Mouse (Mus musculus): ENCODE data around the gene Mad1l1.

Mad1l1 gene

DNA sequence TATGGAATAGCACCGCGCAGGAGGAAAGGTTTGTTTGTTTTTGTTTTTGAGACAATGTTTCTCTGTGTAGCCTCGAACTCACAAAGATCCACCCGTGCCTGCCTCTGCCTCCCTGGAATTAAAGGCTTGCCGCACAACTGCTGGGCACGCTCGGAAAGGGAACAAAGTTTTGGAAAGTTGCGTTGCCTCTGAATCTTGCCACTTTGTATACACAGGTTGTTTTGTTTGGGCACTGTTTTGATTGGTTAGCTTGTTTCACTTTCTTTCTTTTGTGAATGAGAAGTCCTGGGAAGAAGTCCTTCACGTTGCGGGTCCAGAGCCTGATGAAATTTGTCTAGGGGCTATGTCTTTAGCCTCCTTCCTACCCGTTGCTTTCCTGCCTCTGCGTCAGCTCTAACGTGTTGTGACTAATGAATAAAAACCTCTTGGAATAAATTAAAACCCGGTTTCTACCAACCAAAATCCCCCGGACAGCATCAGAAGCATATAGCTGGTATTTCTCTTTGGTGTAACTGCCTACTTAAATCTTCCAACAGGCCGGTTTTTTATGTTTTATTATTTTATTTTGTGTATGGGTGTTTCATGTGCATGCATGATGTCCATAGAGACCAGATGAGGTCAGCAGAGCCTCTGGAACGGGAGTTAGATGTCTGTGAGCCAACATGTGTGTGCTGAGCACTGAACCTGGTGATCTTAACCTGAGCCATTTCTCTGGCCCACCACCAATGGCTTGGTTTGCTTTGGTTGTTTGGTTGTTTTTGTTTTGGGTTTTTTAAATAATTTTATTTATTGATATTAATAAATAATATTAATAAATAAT, 614 bp upstream of the Mad1l1 start:
- DNase-seq, result no peak

DNA sequence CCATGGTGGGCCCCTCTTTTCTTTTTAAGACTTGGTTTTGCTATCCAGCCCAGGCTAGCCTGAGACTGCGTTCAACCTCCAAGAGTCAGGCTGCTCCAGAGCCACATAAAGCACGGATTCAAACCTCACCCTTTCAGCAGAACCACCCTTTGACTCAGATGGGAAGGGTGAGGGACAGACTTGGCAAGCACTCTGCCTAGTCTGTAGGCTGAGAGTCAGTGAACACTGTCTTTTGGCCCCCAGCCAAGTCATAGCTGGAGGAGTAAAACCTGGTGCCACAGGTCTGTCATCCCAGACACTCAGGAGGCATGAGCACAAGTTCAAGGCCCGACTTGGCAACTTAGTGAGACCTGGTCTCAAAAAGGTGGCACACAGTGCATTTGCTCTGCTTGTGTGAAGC, 4.6 kb downstream of the Mad1l1 start:
- no peak for DNase-seq

DNA sequence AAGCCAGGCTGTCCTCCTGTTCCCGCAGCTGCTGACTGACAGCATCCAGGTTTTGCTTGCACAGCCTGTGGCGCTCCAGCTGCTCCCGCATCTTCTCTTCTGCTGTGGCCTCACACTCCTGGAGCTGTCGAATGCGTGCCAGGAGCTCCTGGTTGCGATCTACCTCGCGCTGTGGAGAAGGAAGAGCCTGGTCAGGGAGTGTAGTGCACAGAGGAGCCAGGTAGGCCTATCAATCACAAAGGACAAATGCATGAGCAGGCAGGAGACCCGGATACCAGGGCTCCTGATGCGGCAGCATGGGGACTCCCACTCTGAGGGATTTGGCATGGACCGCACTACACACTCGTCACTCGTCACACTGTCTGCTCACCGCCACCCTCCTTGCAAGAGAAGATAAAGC, 13.8 kb downstream of the Mad1l1 start:
- DNase-seq, result peak; percentile 92

DNA sequence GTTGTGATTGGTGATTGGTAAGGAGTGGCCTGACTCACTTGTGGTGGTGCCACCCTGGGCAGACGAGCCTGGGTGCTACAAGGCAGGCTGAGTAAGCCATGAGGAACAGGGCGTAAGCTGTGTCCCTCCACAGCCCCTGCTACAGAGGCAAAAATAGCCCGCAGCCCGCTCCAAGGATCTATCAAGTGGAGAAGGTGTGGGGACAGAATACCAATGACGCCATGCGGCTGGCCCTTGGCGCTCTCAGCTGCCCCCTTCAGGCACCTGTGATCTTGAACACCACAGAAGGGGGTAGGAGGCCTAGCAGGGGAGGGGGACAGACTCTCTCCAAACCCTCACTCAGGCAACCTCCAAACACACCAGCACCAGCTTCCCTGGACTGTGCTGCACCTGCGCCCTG, 15.3 kb downstream of the Mad1l1 start:
- peak; percentile 94 for DNase-seq

DNA sequence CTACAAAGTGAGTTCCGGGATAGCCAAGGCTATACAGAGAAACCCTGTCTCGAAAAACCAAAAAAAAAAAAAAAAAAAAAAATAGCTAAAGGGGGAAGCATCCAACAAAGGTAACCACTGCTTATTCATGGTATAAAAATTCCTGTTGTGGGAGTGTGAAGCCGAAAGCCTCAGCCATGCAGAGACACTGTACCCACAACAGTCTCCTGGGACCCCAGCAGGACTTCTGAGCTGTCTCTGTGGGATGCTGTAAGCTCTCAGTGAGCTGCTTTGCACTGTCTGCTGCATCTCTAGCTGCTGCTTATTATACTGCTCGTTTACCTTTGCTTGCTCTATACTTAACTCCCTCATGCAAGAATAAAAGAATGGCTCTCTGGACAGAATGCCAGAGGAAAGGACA, 23.1 kb downstream of the Mad1l1 start:
- DNase-seq, result no peak

DNA sequence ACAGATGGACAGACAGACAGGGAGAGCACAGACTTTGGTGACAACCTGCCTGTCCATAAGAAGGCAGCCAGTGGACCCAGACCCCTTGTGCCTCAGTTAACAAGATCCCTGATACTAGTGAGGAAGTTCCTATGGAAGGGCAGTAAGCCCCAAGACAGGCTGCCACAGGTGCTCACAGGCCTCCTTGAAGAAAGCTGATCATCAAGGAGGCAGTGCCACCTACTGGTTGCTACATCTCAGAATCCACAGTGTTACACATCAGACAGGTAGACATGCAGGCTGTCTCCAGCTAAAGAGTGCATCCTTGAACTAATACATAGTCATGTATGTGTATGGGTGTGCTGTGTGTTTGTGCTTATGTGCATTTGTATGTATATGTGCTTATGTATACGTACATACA, 29.2 kb downstream of the Mad1l1 start:
- no peak for DNase-seq

DNA sequence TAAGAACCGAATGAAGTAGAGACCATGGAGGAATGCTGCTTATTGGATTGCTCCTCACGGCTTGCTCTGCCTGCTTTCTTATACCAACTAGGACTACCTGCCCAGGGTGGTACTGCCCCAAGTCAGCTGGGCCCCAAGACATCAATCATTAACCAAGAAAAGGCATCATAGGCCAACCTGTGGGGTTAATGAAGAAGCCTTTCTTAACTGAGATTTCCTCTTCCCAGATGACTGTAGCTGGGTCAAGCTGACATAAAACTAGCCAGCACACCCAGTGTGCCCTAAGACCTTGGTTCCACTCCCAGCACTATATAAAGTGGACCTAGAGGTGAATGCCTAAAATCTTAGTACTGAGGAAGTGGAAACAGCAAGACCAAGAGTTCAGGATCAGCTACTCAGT, 32.2 kb downstream of the Mad1l1 start:
- DNase-seq, result no peak

DNA sequence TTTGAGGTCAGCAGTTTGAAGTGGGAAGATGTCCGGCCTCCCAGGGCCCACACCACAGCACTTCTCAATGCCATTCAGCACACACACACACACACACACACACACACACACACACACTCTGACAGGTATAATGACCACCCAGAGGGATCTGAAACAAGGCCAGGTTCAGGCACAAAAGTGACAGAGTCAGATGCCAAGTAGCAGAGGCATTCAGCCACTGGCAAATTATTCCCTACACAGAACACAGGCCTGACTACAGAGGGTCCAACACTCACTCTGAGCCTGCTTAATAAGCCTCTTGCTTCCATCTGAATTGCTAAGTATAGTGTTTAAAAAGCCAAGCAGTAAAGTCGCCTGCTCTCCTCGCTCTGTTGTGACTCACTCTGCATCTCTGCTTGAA, 33.1 kb downstream of the Mad1l1 start:
- DNase-seq, result no peak

DNA sequence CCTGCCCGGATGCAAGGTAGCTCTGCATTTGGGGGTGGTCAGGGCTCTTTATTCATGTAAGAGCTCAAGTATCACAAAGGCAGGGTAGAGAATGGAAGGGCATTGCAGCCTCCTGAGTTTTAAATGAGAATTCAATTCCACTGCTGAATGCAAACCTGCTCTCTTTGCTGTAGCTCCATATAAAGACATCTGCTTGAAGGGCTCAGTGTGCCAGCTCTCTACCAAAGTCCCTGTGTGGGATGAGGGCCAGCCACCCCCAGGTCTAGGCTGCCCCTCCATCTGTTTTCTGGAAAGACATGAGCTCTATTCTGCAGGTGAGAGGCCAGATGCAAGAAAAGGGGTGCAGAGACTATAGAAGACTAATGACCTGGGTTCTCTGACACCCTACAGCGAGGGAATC, 36.6 kb downstream of the Mad1l1 start:
- no peak for DNase-seq

DNA sequence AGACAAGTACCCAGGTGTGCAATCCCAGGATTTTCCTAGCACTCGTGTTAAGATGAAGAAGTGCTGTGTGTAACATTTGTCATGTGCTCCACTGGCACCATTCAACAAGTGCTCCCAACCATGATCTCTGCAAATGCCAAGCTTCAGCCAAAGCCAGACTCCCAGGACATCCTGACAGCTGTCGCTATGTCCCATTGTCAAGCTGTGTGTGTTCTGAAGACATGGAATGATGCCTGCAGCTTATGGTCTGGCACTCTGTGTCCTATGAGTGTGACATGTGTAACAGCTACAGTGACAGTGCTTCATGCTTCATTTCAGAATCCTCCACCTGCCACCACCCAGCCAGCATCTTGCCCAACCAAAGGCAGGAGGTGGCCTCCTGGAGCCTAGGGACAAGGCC, 37.3 kb downstream of the Mad1l1 start:
- DNase-seq, result no peak

DNA sequence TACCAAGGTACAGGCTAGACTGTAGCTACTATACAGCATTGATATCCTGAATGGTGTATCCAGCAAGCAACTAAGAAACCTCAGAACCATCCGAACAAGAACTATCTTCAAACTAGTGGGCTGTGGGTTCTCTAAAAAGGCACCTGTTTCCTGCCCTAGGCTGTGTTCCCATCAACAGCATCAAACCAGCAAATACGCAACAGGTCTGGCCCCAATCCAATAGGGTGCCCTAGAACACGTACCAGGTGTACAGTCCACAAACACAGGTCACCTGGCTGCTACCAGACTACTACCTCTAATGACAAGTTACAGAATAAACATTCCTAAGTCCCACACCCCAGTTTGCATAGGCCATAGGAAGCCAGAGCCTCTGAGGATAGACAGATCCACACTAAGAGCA, 38.5 kb downstream of the Mad1l1 start:
- DNase-seq, result no peak

DNA sequence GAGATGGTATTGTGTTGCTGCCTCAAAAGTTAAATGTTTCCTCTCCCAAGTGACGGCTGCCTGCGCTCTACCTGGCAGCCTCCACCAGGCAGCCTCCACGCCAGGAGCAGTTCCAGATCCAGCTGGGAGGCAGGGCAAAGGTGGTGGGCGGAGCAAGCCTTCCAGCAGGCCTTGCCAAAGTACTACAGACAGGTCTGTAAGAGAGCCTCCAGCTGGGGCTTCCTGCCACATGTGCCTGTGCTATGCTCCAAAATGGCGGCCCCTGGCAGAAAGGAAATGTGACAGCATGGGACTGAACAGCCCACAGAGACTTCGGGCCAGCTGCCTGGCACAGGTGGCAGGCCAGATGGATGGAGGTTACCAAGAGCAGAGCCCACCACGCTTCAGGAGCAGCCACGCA, 39.0 kb downstream of the Mad1l1 start:
- no peak for DNase-seq

DNA sequence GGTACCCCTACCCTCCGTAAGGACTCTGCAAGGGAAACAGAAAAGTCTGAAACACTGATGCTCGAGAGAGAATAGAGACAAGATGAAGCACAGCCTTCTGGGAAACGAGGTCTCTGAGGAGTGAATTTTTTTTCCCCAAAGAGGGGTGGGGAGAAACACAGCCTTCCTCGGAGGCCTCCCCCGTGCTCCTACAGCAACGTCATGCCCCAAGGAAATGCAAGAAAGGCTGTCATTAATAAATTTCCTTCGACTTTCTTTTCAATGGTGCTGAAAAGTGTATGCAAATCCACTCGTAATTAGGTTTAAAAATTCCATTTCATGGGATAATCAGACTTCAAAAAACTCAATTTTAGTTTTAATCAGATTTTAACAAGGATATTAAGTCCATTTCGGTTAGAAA, 41.1 kb downstream of the Mad1l1 start:
- no peak for DNase-seq

DNA sequence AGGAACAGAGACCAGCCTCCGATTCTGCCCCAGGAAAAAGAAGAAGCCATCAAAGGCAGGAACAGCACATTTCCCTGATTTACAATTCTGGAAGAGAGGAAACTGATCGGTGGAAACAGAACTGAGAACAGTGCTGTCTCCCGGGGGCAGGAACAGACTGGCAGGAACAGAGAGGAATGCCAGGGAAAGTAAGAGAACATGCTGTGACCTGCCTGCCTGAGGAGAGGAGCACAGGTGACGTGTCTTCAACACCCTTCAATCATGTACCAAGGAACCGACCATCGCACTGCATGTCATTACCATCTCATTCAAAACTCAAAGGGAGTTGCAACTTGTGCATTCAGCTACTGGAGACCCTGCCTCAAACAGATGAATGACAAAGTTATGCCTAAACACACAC, 44.6 kb downstream of the Mad1l1 start:
- no peak for DNase-seq

DNA sequence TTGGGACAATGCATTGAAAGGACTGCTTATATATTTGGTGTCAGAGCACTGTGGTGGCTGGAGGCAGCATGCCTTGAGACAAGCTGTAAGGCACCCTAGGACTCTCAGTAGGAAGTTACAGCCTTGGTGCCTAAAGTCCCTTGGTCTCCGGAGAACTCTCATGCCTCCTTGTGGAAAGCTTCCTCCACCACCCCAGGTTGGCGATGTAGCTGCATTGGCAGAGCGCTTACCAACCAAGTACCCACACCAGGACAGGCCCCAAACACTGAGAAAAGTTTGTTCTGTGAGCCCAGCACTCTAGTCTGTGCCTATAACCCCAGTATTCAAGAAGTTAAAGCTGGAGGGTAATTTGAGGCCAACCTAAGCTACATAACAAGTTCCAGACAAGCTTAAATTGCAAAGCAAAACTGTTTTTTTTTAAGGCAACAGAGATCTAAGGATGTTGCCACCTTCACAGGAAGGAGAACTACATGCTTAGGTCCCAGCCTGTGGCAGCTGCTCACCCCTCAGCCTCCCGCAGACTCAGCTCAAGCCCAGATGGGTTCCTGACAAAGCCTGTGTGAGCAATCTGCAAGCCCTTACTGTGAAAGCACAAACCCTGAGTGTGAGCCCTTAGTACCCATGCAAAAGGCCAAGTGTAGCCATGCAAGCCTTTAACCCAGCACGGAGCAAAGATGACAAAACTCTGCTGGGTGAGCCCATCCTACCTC, 50.2 kb downstream of the Mad1l1 start:
- no peak for DNase-seq

DNA sequence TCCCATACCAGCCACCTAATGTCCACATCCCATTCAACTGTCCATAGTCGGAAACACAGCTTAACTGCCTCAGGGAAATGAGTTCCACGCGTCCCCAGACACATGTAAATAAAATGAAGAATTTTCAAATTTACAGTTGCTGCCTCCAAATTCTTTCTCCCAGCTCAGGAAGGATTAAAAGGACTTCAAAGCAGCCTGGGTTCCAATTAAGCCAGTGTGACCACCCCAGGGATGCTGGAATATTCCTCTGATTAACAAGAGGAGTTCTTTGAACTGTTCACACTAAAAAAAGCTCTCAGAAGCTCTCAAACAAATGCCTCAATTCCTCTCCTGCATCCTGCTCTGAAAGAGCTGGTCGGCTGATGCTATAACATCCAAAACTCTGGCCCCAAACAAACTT, 53.0 kb downstream of the Mad1l1 start:
- no peak for DNase-seq

DNA sequence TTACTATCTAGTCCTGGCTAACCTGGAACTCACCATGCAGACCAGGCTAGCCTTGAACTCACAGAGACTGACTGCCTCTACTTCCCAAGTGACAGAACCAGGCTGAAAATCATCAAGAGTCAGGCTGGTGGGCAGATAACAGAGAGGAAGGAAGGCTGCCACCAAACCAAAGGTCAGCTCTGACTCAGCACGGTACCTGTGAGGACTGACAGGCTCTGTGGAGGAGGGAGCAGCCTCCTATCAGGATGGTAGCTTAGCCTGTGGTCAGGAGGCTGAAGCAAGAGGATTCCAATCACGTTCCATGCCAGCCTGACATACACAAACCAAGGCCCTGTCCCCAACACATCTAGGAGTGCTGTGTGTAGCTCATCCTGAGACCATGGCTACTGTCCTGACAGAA, 54.3 kb downstream of the Mad1l1 start:
- DNase-seq, result no peak

DNA sequence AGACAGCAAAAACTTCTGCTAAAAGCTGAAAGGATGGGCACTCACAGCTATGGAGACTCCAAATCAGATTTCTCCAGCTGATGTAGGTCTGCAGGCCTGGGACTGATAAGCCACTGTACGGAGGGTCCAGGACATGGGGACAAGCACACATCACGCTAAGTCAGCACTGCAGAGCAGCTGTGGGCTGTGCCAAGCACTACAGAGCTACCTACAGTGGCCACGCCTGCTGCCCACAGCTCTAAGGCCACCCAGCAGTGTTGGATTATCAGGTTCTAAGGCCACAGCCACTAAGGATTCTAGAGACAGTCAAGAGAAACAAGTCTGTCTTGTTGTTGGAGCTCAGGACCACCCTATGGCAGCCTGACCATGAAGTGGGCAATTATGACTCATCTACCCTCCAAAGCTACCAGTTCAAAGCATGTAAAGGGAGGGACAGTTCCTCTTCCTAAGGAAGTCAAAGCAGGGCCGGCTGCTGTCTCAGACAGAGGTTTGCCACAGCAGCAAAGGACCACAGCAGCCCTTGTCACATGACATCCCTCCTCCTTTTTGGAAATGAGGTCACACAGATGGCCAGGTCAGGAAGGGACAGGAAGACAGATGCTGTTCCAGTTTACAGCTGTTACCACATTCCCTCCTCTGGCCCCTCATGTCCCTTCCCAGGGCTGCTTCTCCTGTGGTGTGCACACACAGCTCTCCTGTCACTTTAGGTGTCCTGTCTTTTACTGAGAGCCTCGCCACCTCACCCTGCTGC, 56.4 kb downstream of the Mad1l1 start:
- DNase-seq, result peak; percentile 98

DNA sequence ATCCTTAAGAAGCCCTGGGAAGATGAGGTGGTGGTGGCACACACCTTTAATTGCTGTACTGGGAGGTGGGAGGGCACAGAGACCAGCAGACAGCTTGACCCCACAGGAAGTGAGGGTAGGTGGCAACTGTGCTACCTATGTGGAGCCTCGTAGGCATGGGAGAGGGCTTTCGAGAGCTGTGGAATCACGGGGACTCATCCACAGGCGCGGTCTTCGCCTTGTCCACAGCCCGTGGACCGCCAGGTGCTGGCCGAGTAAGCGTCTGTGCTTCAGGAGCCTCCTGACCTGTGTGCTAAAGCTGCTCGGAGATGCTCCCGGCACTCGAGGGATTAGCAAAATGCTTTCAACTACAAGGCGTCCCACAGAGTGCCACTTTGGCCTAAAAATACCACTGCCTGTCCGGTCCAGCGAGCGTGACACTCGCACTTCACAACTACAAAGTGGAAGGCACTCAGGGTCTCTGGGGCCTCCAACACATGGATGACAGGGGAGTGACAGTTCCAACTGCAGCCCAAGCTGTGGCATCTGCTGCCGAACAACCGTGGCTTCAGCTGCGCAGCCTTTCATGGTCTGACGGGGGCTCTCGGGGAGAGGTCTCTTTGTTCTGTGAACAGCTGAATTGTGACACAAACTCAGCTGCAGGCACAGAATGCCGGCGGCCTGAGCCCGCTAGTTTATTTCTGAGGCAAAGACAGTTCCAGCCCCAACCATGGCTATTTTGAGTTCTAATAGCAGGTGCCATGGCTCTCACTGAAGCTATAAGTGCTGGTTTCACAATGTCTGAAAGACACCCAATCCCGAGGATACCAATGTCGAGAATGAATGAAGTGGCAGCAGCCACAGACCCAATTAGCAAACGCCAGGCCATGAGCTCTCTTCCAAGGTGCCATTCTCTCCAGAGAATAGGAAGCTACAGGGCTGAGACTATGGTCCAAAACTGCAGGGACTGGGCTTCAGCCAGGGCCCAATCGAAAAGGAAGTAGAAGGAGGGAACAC, 57.3 kb downstream of the Mad1l1 start:
- peak; percentile 92 for DNase-seq

DNA sequence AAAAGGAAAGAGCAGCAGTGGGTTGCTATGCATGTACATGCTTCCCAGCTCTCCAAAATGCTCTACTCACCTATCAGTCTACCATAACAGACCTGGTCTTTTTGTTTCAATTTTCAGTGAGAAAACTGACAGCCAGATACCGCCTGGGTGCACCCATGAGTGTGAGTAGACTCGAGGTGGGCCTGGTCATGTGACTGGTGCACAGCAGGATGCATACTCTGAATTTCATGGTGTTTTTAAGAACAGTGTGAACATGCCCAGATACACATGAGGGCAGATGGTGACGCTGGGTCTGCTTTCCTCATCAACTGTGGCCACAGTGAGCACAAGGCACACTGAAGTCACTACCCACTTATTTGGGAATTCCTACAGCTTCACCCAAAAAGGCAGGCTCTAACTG, 59.0 kb downstream of the Mad1l1 start:
- peak; percentile 78 for DNase-seq

DNA sequence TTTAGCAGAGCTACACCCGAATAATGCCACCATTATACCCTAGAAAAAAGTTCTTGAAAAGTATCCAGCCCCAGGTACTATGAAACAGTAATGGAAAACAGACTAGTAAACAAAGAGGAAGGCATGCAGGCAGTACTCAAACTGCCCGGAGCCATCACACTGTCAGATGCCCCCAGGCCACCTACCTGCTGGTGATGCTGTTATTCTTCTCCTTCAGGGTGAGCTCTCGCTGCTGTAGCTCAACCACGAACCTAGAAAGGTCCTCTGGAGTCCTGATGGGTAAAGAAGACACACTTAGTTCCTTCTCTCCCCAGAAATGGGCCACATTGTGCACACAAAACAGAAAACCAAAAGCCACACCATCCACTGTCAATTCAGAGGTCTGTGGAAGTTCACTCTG, 60.0 kb downstream of the Mad1l1 start:
- peak; percentile 73 for DNase-seq

DNA sequence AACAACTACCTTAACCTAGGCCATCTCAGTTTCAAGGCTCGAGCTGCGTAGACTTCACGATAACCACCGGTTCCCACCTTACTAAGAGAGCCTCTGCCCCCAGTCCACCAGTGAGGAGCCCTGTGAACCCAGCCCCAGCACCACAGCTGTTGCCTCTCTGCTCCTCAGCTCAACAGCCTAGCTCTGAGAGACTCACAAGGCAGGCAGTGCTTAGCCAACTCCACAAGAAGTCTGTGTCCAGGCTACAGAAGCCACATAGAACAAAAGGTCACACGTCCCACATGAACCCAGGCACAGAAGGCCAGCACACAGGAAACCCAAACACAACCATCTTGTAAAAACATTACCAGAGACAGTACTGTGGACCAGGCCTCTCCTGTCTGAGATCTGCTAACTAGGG, 62.7 kb downstream of the Mad1l1 start:
- DNase-seq, result peak; percentile 97

DNA sequence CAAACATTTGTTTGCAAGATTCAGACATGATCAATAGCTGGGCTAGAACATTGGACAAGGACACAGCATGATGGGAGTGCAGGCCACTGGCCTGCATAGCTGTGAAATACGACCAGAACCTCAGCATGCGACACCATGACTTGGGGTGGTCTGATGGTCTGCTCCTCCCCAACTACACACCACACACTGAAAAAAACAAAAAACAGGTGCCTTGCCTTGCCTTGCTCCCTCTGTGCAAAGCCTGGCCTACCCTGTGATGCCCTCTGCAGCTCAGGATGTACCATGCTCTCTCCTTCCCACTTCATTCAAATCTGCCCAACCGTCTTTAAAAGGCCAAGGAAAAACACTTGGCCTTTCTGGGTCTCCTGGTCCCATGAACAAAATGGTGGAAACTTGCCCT, 63.3 kb downstream of the Mad1l1 start:
- peak; percentile 76 for DNase-seq

Measured in heart, adult 11 months (tissue).